Mouse (Mus musculus) hindbrain, embryonic 16.5 days (tissue): ENCODE measurements at regions not wholly inside any gene's neighbourhood (a gene's known extent, or its start where the extent isn't known, plus 50 kb on each side); places are given as distances from the start of the nearest gene placed in this dataset.

ENCODE experiments used
- ATAC-seq: fragments of 200-750 bp; cut with Nextera tagmentation; 2 replicates; pipeline ENCODE4 v1.8.0; 2017; ENCODE audit warnings: moderate TSS enrichment, moderate library complexity
- H3K27ac ChIP-seq: fragments of 300-500 bp; sonication (generic); 2 replicates; pipeline ENCODE4 v1.5.1; 2014; ENCODE audit warnings: low read depth, mild to moderate bottlenecking, control low read depth, low read length, moderate library complexity
- H3K27me3 ChIP-seq: fragments of 300-500 bp; sonication (generic); replicated peaks from 2 replicates; pipeline ENCODE4 v1.6.1; 2014; ENCODE audit warnings: low read length; ENCODE audit not compliant: control insufficient read depth, insufficient read depth
- H3K36me3 ChIP-seq: fragments of 300-500 bp; sonication (generic); 2 replicates; pipeline ENCODE4 v1.6.1; 2014; ENCODE audit warnings: mild to moderate bottlenecking, low read length, moderate library complexity, mixed read lengths; ENCODE audit not compliant: control insufficient read depth, insufficient read depth
- H3K4me1 ChIP-seq: fragments of 300-500 bp; sonication (generic); 2 replicates; pipeline ENCODE4 v1.6.1; 2014; ENCODE audit warnings: low read depth, low read length; ENCODE audit not compliant: control insufficient read depth, insufficient read depth
- H3K4me2 ChIP-seq: fragments of 300-500 bp; sonication (generic); 2 replicates; pipeline ENCODE4 v1.6.1; 2014; ENCODE audit warnings: mild to moderate bottlenecking, low read length, control low read depth, moderate library complexity
- H3K4me3 ChIP-seq: fragments of 300-500 bp; sonication (generic); 2 replicates; pipeline ENCODE4 v1.5.1; 2014; ENCODE audit warnings: mild to moderate bottlenecking, low read length, control low read depth, moderate library complexity
- H3K9ac ChIP-seq: fragments of 300-500 bp; sonication (generic); 2 replicates; pipeline ENCODE4 v1.6.1; 2014; ENCODE audit warnings: low read depth, mild to moderate bottlenecking, control low read depth, low read length, moderate library complexity
- H3K9me3 ChIP-seq: fragments of 300-500 bp; sonication (generic); 2 replicates; pipeline ENCODE4 v1.6.1; 2014; ENCODE audit warnings: mild to moderate bottlenecking, low read length, moderate library complexity; ENCODE audit not compliant: control insufficient read depth
- WGBS: fragments of 180-500 bp; shearing (Covaris S2); extraction: QIAGEN DNeasy Blood & Tissue Kit; methylation state at CpG from one replicate; pipeline ENCODE4 v1.1.7; 2014; 5-methylcytosine and 5-hydroxymethylcytosine counted together

DNA sequence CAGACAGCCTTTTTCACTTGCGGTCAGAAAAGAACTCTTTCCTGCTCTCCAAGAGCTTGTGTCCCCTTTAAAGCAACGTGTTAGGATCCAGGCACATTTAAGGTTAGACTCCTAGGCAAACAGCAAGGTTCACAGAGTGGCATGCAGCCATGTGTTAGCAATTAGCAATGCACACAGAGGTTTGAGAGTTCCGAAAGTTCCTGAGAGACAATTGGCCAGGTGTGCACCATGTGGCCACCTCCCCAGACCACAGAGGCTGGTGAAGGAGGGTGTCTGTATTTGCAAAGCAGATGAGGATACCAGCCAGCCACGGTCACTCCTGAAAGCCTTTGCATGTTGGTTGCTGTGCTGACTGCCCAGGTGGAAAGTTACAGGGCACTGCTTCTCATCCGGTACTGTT lies 240.6 kb downstream of the H2al1j start:
- Histone ChIP-seq H3K4me2 (no peak overlapping the region), H3K4me1 (no peaks in the 10 kb centered on the region), H3K9ac (no peak overlapping the region), H3K27ac (no peak overlapping the region), H3K36me3 (no peaks in the 10 kb centered on the region), H3K9me3 (no peaks in the 10 kb centered on the region), H3K4me3 (no peak overlapping the region), H3K27me3 (0 out of 2 replicates have a peak, but pooled peaks cover 3% of the 10 kb centered on the region)
- 88% methylated on average over 5 of the region's 5 CpGs for WGBS
- no peak for ATAC-seq

DNA sequence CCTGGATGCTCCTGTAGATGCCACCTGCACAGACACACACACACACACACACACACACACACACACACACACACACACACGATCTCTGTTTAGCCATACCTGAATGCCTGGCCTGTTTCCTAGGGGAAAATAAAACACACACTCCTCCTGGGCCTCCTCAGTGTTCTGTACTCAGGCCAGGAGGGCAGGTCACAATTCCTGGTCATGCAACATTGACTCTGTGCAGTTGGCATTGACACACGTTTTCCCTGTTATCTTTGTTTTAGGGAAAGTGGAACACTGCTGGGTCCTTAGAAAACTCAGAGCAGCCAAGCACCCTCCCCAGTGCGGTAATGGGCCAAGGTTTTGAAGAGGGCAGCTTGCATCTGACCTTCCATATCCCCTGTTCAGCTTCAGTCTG lies 246.7 kb downstream of the H2al1j start:
- Histone ChIP-seq H3K36me3 (no peaks in the 10 kb centered on the region), H3K9me3 (no peaks in the 10 kb centered on the region), H3K27me3 (no peaks in the 10 kb centered on the region), H3K4me3 (no peak overlapping the region), H3K27ac (no peak overlapping the region), H3K4me1 (no peaks in the 10 kb centered on the region), H3K9ac (no peak overlapping the region), H3K4me2 (no peak overlapping the region)
- ATAC-seq: no peak
- WGBS: 57% methylated on average over 3 of the region's 3 CpGs

DNA sequence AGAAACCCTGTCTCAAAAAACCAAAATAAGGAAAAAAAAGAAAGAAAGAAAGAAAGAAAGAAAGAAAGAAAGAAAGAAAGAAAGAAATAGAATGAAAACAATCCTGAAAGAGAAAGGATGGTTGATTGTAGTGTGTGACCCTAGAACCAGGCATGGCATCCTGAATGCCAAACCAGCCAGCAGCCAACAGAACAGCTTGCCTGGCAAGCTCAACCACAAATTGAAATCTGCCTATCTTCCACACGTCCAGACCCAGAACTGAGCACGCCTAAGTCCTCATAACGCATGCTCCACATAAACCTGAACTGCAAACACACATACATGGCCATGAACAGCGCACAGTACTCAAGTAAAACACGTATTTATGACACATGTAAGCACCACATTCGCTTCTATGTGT lies 247.9 kb downstream of the H2al1j start:
- no peaks in the 10 kb centered on the region for H3K4me1 ChIP-seq
- H3K9ac ChIP-seq: no peak overlapping the region
- no peaks in the 10 kb centered on the region for H3K27me3 ChIP-seq
- H3K36me3 ChIP-seq: no peaks in the 10 kb centered on the region
- ATAC-seq: no peak
- no peak overlapping the region for H3K27ac ChIP-seq
- H3K9me3 ChIP-seq: no peaks in the 10 kb centered on the region
- no peak overlapping the region for H3K4me2 ChIP-seq
- 85% methylated on average over 6 of the region's 6 CpGs for WGBS
- H3K4me3 ChIP-seq: no peak overlapping the region

GRCm38 (mm10) chrX:11576287-11576686 lies 248.7 kb downstream of the H2al1j start:
- Histone ChIP-seq H3K27me3 (no peaks in the 10 kb centered on the region), H3K4me2 (no peak overlapping the region), H3K27ac (no peak overlapping the region), H3K9me3 (no peaks in the 10 kb centered on the region), H3K4me3 (no peak overlapping the region), H3K9ac (no peak overlapping the region), H3K4me1 (no peaks in the 10 kb centered on the region), H3K36me3 (no peaks in the 10 kb centered on the region)
- ATAC-seq: no peak
- 55% methylated on average over 8 of the region's 8 CpGs for WGBS

GRCm38 (mm10) chrX:11577294-11577693 lies 249.7 kb downstream of the H2al1j start:
- no peak for ATAC-seq
- Histone ChIP-seq H3K4me1 (no peaks in the 10 kb centered on the region), H3K4me2 (no peak overlapping the region), H3K4me3 (no peak overlapping the region), H3K9ac (no peak overlapping the region), H3K9me3 (no peaks in the 10 kb centered on the region), H3K27ac (no peak overlapping the region), H3K36me3 (no peaks in the 10 kb centered on the region), H3K27me3 (no peaks in the 10 kb centered on the region)
- 66% methylated on average over 3 of the region's 3 CpGs for WGBS

GRCm38 (mm10) chrX:11585353-11585752 lies 257.7 kb downstream of the H2al1j start:
- Histone ChIP-seq H3K4me1 (no peaks in the 10 kb centered on the region), H3K4me3 (no peak overlapping the region), H3K4me2 (no peak overlapping the region), H3K27me3 (no peaks in the 10 kb centered on the region), H3K27ac (no peak overlapping the region), H3K9me3 (no peaks in the 10 kb centered on the region), H3K36me3 (no peaks in the 10 kb centered on the region), H3K9ac (no peak overlapping the region)
- 73% methylated on average over 5 of the region's 5 CpGs for WGBS
- no peak for ATAC-seq

DNA sequence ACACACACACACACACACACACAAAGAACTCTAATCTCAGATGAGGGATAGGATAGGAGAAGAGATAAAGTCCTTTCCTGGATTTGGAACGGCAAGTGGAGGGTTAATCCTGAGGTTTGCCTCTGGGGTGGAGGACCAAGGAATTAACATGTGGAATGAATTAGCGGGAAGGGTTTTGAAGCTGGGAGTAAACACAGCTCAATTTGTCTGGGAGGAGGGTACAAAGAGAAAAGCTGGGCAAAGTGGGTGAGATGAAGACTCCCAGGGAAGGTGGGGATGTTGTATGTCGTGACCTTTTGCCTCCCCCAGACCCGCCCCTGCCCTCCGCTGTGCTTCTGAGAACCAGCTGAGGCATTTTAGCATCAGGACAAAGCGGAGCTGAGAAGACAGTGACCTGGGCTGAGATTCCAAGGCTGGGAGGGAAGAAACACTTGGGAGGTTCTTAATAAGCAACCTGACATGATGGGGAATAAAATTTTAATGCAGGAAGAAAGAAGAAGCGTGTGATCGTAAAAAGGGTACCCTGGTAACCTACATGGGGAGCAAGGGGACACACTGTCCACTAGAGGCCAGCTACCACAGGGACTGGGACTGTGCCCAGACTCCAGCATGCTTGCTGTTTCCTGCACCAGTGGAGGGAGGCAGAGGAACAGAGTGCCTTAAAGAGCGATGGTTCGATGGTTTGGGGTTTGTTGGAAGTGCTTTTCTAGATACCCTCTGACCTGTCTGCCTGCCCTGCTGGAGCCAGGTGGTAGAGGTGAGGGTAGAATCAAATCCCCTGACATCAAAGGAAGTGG lies 264.0 kb downstream of the H2al1j start:
- no peaks in the 10 kb centered on the region for H3K4me1 ChIP-seq
- no peak overlapping the region for H3K4me3 ChIP-seq
- WGBS: 32% methylated on average over 10 of the region's 10 CpGs

GRCm38 (mm10) chrX:11594542-11594941 lies 266.9 kb downstream of the H2al1j start:
- H3K4me1 ChIP-seq: no peaks in the 10 kb centered on the region
- no peak overlapping the region for H3K27ac ChIP-seq
- no peak for ATAC-seq
- H3K27me3 ChIP-seq: peaks cover 2% of the 10 kb centered on the region
- no peak overlapping the region for H3K4me3 ChIP-seq
- no peak overlapping the region for H3K4me2 ChIP-seq
- no peaks in the 10 kb centered on the region for H3K36me3 ChIP-seq
- H3K9ac ChIP-seq: no peak overlapping the region
- H3K9me3 ChIP-seq: no peaks in the 10 kb centered on the region
- 43% methylated on average over 3 of the region's 3 CpGs for WGBS

More for the DNA sequence above, 264.0 kb downstream of the H2al1j start:
- H3K9me3 ChIP-seq: no peaks in the 10 kb centered on the region
- peaks cover 2% of the 10 kb centered on the region for H3K27me3 ChIP-seq
- no peak overlapping the region for H3K4me2 ChIP-seq
- ATAC-seq: no peak
- no peaks in the 10 kb centered on the region for H3K36me3 ChIP-seq
- no peak overlapping the region for H3K27ac ChIP-seq
- H3K9ac ChIP-seq: no peak overlapping the region

- Histone ChIP-seq H3K9ac (no peak overlapping the region), H3K27me3 (no peaks in the 10 kb centered on the region; the same call in 1 of the 2 replicates), H3K4me1 (no peaks in the 10 kb centered on the region), H3K9me3 (no peaks in the 10 kb centered on the region), H3K27ac (no peak overlapping the region), H3K4me2 (no peak overlapping the region), H3K4me3 (no peak overlapping the region), H3K36me3 (no peaks in the 10 kb centered on the region)
- ATAC-seq: no peak
- WGBS: 73% methylated on average over 7 of the region's 7 CpGs
Measured at GRCm38 (mm10) chrX:11597548-11597947, 269.9 kb downstream of the H2al1j start.
